Mouse (Mus musculus): Measurements from ENCODE around the gene Prtg.

The Prtg gene

DNA sequence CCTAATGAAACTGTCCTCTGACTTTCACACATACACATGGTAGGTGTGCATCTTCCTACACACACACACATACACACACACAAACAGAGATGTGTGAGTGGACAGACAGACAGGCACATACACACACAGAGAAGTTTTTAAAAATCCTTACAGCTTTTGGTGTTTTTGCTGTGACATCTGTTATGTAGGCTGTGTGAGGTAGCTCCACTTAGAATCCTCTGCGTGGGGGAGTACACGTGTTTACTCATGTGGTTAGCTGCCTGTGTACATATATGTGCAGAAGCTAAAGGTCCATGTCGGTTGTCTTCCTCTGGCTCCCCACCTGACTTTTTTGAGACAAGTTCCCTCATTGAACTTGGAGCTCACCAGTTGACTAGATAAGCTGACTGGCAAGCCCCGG lies 56.3 kb downstream of the Prtg start:
- no peak for DNase-seq

GRCm38 (mm10) chr9:72863773-72864172 lies 57.1 kb downstream of the Prtg start:
- no peak for DNase-seq

- DNase-seq, result no peak
Observed at GRCm38 (mm10) chr9:72867434-72867833, 60.8 kb downstream of the Prtg start.

DNA sequence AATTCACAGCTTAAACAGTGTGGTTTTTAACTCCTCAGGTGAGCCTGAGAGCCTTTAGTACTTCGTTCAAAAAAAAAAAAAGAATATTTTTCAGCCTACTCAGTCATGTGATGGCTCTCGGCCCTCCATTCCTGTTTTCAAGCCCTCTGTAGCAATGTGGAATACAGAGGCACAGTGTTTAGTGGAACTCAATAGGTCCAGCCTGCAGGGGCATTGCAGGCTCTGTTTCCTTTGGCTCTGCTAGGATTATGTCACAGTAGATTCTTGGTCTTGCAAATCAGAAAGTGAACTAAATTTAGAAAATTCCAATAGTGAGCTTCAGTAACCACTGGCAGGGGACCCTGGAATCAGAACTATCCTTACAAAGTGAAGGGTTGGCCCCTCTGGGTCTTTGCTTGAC lies 62.1 kb downstream of the Prtg start:
- DNase-seq, result no peak

GRCm38 (mm10) chr9:72871506-72872297 lies 65.0 kb downstream of the Prtg start:
- peak in 1 of 2 experiments; percentile 9 for DNase-seq

- DNase-seq, result no peak
Observed at GRCm38 (mm10) chr9:72872298-72873130, 65.8 kb downstream of the Prtg start.

GRCm38 (mm10) chr9:72875878-72876277 lies 69.2 kb downstream of the Prtg start:
- DNase-seq, result no peak

DNA sequence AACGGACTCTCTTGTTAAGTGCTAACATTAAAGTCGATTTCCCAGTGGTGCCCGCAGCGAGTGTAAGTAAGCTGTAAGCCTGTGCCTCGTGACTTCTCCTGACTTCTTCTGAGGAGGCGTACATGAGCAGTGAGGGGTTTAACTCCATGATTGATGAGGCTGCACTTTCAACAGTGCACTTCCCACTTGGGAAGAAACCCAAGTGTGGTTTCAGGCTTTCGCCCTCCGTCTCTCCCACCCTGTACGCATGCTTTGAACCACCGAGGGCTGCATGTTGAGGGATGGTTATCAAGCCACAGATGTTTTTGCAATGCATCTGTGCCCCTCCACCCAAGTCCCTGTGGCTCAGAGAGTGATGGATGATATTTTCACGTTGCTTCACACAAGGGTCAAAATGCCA lies 71.2 kb downstream of the Prtg start:
- no peak for DNase-seq

DNA sequence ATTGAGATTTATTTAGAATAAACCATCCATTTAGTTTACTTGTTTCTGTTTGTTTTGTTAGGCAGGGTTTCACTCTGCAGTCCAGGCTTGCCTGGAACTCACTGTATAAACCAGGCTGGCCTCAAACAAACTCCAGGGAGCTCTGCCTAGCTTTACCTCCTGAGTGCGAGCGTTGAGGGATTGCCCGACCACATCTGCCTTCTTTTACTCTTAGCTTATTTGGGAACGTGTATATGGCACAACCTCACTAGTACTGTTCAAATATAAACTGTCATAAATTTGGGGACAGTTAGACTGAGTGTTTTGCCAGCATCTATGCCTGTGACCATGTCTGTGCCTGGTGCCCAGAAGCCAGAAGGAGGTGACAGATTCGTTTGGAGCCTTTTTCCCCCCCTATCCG lies 72.0 kb downstream of the Prtg start:
- no peak for DNase-seq

DNA sequence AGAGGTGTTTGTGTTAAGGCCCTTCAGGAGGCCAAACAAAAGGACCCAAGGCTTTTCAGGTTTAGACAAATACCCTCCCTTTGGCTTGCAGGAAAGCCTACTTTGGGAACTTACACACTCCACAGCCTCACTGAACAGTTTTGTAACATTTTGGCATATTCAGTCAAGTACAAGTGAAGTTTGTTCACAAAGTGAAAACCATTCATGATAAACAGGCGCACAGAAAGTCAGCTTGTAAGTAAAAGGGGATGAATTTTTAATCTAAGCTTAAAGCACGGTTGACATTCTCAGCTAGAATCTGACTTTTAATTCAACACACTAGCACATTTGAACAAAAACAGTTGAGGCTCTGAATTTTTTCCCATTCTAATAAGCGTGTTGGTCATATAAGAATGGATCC lies 72.9 kb downstream of the Prtg start:
- no peak for DNase-seq

DNA sequence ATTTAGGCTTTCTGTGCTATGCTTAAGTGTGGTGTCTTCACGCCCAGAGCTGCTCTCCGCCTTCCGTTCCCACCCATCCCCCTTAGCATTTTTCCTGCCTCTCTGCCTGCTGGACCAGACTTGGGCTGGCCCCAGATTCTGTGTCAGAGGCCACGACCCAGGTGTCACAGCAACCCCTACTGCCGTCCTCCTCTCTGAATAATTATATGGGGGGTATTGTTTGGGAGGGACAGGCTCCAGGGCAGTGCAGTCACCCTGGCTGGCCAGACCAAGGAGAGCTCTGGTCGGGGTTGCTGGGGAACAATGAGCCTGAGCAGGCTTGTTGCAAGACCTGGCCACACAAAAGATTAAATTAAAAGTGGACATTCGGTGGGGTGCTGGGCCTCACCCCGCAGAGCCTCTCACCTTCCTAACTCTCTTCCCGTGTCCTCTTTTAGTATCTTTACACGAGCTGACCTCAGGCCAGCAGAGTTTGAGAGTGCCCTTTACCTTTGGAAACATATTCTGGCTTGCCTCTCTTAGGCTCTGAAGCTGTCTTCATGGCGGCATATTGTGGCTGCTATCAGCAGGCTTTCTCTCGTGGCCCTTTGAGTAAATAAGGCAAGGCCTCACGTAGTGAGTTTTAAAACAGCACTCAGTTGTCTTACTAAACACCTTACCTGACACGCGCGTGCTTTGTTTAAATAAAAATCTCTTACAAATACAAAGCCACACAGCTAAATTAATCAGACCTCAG lies 73.7 kb downstream of the Prtg start:
- peak; percentile 28 to 59 for DNase-seq

- peak; percentile 73 to 79 for DNase-seq
Observed at GRCm38 (mm10) chr9:72881026-72881768, 74.5 kb downstream of the Prtg start.

DNA sequence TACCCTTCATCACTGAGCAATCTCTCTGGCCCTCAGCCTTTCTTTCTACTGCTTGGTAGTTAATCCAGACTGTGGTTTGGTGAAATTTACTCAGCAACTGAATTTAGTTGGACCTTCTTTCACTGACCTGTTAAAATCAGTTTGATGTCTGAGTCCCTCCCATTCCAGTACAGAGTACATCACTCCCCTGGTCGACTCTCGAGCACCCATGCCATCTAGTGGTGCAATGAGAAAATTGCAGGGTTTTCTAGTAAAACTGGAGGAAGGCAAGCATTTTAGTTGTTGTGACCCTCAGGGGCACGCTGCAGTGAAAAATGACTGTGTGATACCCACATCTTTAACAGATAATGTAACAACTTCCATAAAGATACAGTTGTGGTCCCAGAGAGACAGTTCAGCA lies 77.3 kb downstream of the Prtg start:
- peak; percentile 48 to 58 for DNase-seq

- DNase-seq, result no peak
Observed at GRCm38 (mm10) chr9:72889777-72890176, 83.1 kb downstream of the Prtg start.

DNA sequence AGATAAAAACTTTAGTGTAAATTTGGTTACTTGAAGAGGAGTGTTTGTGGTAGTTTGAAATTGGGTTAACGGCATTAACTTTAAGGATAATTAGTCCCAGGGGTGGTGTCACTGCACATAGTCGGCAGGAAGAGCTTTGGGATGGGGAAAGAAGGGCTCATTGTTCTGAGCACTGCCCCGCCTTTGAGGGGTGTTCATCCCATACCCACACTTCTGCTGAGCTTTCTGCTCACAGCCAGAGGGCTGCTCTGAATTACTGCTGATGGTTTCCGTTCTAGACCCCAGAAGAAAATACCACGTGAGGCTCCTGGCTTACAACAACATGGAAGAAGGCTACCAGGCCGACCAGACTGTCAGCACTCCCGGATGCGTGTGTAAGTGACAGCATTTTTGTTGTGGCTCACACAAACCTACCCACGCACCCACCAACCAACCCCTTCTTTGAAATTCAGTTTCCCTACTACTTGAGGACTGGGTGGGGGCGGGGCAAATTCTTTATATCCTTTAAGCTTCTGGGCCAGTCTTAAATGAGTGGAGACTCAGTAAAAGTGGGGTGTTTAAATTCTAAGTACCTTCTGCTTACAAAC lies 83.9 kb downstream of the Prtg start:
- no peak for DNase-seq

GRCm38 (mm10) chr9:72892761-72893160 lies 86.1 kb downstream of the Prtg start:
- DNase-seq, result no peak

DNA sequence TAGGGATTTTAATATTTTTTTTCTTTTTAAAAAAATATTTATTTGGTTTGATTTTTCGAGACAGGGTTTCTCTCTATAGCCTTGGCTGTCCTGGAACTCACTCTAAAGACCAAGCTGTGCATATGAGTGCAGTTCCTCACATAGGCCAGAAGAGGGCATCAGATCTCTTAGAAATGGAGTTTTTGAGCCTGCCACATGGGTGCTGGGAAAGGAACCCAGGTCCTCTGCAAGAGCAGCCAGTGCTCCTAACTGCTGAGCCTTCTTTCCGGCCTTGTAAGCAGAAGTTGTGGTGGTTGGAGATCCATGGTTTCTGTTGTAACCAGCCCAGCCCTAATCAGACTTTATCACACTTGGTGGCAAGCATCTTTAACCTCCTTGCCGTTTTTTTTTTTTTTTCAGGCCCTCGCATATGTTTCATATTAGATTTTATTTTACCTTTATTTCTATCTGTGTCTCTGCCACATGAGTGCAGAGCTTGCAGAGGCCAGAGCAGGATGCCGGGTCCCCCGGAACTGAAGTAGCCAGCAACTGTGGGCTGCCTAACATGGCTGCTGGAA lies 88.2 kb downstream of the Prtg start:
- no peak for DNase-seq

GRCm38 (mm10) chr9:72902057-72902456 lies 95.4 kb downstream of the Prtg start:
- DNase-seq, result no peak

DNA sequence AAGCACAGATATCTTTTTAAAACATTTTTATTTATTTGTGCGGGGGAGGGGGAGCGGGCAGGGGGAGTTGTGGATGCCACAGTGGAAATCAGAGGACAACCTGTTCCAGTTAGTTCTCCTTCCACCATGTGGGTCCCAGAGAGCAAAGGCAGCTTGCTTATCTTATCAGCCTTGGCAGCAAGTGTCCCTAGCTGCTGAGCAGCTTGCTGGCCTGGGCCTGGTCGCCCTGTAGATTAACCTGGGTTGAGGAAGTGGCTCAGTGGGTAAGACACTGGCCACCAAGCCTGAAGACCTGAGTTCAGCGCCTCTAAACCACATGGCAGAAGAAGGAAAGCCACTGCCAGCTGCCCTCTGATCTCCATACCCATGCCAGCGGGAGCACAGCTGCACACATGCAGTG lies 95.9 kb downstream of the Prtg start:
- no peak for DNase-seq

GRCm38 (mm10) chr9:72906693-72907103 lies 100.0 kb downstream of the Prtg start:
- DNase-seq, result no peak

- DNase-seq, result no peak
Observed at GRCm38 (mm10) chr9:72911381-72911780, 104.7 kb downstream of the Prtg start.

- DNase-seq, result no peak
Observed at GRCm38 (mm10) chr9:72913551-72913950, 106.9 kb downstream of the Prtg start.

All from kidney, postnatal 36 days (tissue).